Mouse (Mus musculus) neural tube, postnatal 0 days (tissue): ENCODE results near the gene Olfr569. TPM values are rescaled to one million over a fixed set of nuclear protein-coding genes. Genes with fewer than 3 reads are reported as not detected.

Source experiments
- polyA plus RNA-seq: library from polyadenylated mRNA; unstranded; fragments of >200 nt; fragmentation: Nextera tagmentation; extraction: Ambion mirVana; gene quantifications from 2 replicates; pipeline ENCODE4 v1.2.1, GENCODE M21; 2015

Gene Olfr569
- polyA plus RNA-seq, result not detected in 2 replicates

DNA sequence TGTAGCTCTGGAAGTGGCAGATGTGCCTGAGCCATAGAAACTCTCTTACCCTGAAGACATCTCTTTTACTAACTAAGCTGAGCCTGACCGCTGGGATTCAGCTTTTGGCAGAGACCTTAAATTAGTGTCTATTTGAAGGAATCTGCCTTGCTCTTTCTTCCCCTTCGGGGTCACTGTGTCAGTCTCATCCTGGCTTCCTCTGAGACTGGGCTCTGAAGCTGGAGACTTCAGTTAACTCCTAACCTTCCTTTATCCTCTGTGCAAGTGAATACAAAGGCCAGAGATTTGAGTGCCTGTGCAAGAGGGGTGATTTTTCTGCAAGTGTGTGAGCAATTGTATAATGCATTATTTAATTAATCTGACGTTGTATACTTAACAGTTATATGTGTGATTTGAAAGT lies at the start of gene Olfr569:
Olfr569 (minus strand) TSS at position 101 of the 400 bp plus-strand sequence.

DNA sequence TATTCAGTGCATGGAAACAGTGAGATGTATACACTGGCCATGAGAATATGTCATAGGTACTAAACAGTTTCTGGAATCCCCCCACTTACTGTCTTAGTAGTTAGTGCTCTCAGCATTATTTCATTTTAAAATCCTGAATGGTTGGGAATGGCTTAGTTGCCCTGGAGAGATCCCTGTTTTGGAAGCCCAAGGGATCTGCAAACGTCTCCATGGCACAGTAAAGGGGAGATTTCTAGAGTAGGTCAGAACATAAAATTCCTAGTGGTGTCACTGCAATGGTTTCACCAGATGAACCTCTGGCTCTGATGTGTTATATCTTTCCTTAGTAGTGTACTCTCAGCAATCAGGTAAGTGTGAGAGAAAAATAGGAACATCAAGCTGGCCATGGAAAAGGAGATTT lies 33.4 kb upstream of the Olfr569 start, which contains the start of gene Olfr572:
Olfr572 (plus strand) TSS at position 301 of the 400 bp plus-strand sequence.

DNA sequence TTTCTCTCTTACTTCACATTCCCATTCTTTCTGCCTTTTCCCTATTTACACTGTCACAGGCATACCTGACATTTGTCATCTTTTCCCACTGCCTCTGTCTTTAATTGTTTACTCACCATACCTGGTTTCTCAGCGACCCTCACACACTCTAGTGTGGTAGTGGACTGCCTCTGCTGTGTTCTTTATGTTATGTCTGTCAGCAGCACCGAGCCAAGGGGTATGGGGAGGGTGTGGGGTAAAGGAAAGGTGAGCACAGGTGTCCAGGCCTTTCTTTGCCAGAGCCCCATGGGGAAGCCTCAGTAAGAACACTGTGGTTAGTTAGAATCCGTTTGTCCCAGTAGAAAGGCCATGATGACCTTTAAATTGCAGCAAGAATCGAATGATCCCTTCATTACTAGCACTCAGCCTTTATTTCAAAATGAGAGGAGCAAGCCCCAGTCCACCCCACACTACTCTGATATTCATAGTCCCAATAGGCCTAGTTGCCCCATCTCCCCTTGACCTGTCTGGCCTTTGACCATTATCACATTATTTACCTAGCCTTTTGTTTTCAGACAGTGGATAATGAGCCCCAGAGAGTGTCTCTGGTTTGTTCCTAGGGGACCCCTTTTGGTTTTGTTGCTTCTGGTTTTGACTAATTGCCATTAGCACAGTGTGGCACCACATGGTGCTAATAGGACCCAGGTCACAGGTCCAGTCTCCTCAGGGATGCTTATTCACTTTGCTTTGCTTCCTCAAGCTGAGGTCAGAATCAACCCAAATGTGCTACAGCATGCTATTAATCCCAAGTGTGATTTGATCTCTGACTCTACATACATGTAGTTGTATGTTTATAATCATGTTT lies 26.6 kb upstream of the Olfr569 start, which contains the start of gene Olfr571:
Olfr571 (minus strand) TSS at position 505 of the 844 bp plus-strand sequence.

DNA sequence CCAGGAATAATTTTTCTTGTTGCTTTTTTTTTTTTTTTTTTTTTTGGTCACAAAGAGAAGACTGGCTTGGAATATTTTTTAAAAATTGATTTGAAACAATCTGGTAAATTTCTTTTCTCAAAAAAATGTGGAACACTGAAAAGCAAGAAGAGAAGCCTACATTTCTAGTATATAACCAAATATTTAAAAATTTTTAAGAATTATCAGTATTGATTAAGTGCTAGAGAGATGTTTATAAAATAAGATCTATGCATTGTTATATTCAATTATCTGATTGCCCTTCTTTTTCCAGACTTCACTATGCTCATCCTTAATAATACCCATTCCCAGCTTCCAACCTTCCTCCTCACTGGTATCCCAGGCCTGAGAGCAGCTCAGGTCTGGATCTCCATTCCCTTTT lies 13.9 kb downstream of the Olfr569 start, which contains the start of gene Olfr568:
Olfr568 (plus strand) TSS at position 301 of the 400 bp plus-strand sequence.

DNA sequence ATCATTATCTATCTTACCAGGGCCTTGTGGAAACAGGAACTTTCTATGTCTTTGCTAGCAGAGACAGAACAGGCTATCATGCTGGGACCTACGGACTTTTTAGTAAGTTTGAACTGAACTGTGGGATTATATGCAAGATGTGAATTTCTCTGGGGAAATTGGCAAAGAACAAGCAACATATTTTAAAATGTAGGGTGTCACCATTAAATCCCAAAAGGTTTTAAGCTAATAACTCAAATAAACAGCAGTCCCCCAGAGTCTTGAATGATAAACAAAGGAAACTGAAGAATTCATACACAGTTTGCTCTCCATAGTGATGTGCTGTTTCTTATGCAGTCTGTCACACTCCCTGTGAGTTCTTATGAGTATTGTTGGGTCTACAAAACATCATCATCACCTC lies 32.0 kb downstream of the Olfr569 start, which contains the start of gene Olfr566:
Olfr566 (minus strand) TSS at position 101 of the 400 bp plus-strand sequence.

Other genes starting within 250 kb of the Olfr569 start
- not detected in 2 replicates for gene Olfr555, start 232.1 kb downstream of the Olfr569 start, polyA plus RNA-seq
- not detected in 2 replicates for gene Olfr556, start 226.0 kb downstream of the Olfr569 start, polyA plus RNA-seq
- gene Trim68, start 203.6 kb downstream of the Olfr569 start, polyA plus RNA-seq, result 5.5 and 9.0 TPM in 2 replicates
- gene Olfr557, start 195.0 kb downstream of the Olfr569 start, polyA plus RNA-seq, result not detected in 2 replicates
- gene Olfr558, start 188.7 kb downstream of the Olfr569 start, polyA plus RNA-seq, result 0.17 and 0.25 TPM in 2 replicates
- gene Olfr33, start 171.8 kb downstream of the Olfr569 start, polyA plus RNA-seq, result not detected in 2 replicates
- gene Olfr559, start 163.4 kb downstream of the Olfr569 start, polyA plus RNA-seq, result not detected in 2 replicates
- gene Olfr560, start 131.5 kb downstream of the Olfr569 start, polyA plus RNA-seq, result not detected in 2 replicates
- gene Olfr78, start 131.4 kb downstream of the Olfr569 start, polyA plus RNA-seq, result 0.12 and 0.17 TPM in 2 replicates
- not detected in 2 replicates for gene Olfr561, start 119.7 kb downstream of the Olfr569 start, polyA plus RNA-seq
- not detected in 2 replicates for gene Olfr564, start 87.4 kb downstream of the Olfr569 start, polyA plus RNA-seq
- gene Olfr566, start 32.1 kb downstream of the Olfr569 start, polyA plus RNA-seq, result not detected in 2 replicates
- gene Olfr568, start 13.8 kb downstream of the Olfr569 start, polyA plus RNA-seq, result not detected in 2 replicates
- gene Olfr570, start 3.7 kb upstream of the Olfr569 start, polyA plus RNA-seq, result not detected in 2 replicates
- gene Olfr571, start 26.7 kb upstream of the Olfr569 start, polyA plus RNA-seq, result not detected in 2 replicates
- gene Olfr572, start 33.5 kb upstream of the Olfr569 start, polyA plus RNA-seq, result not detected in 2 replicates
- not detected in 2 replicates for gene Olfr573-ps1, start 51.7 kb upstream of the Olfr569 start, polyA plus RNA-seq
- gene Olfr574, start 57.6 kb upstream of the Olfr569 start, polyA plus RNA-seq, result not detected in 2 replicates
- gene Olfr575, start 67.9 kb upstream of the Olfr569 start, polyA plus RNA-seq, result not detected in 2 replicates
- gene Olfr576, start 71.8 kb upstream of the Olfr569 start, polyA plus RNA-seq, result not detected in 2 replicates
- not detected in 2 replicates for gene Olfr577, start 85.1 kb upstream of the Olfr569 start, polyA plus RNA-seq
- not detected in 2 replicates for gene Olfr578, start 98.4 kb upstream of the Olfr569 start, polyA plus RNA-seq
- not detected in 2 replicates for gene Olfr582, start 147.1 kb upstream of the Olfr569 start, polyA plus RNA-seq
- not detected in 2 replicates for gene Olfr583, start 160.4 kb upstream of the Olfr569 start, polyA plus RNA-seq
- gene Olfr584, start 191.0 kb upstream of the Olfr569 start, polyA plus RNA-seq, result not detected in 2 replicates
- gene Olfr585, start 206.8 kb upstream of the Olfr569 start, polyA plus RNA-seq, result not detected in 2 replicates
- not detected in 2 replicates for gene Olfr586, start 234.8 kb upstream of the Olfr569 start, polyA plus RNA-seq
- not detected in 2 replicates for gene Olfr588-ps1, start 250.0 kb upstream of the Olfr569 start, polyA plus RNA-seq